Mouse (Mus musculus) heart, adult 9 months (tissue): ENCODE results near the gene Gm45234.

ENCODE experiments used
- DNase-seq, 2 experiments: peaks; one replicate each; pipeline ENCODE4 v3.0.0; 2022; ENCODE audit warnings: low spot score in 2 of 2

Gm45234 gene

DNA sequence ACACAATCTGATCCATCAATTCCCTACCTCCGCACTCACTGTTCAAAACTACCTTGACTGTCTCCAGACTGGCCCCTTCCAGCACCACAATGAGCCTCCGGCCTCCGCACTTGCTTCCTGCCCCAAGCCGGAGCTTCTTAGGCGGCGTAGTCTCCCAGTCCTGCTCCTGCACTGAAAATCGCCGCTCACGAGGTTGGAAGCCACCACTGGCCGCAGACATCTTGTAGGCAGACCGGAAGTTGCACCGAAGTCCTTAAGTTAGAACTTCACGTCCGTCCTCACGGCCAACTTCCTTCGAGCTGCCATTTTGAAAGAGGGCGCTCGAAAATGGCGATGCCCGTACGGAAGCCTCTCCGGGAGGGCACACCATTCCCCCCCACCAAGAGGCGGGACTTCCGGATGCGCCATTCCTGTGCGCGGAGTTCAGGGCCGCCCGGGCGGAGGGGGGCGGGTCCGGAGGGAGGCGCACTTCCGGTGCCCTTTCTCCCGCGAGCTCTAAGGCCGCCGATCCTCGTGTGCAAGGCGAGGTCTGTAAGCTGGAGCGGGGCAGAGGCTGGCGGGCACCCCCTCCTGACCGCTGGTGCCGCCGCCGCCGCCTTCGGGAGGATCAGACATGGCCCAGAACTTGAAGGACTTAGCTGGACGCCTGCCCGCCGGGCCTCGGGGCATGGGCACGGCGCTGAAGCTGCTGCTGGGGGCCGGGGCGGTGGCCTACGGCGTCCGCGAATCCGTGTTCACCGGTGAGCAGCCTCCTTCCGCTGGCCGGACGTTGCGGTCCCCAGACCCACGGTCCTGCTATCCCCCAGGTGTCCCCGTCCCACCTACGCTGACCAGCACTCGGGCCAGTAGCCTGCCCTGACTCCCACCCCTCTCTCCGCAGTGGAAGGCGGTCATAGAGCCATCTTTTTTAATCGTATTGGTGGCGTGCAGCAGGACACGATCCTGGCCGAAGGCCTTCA is 43.7 kb downstream of the Gm45234 start, which contains the start of the genes Emg1 and Phb2:
Emg1 (minus strand) TSS at position 355 of the 959 bp plus-strand sequence.
Phb2 (plus strand) TSS at position 513 of the 959 bp plus-strand sequence.
- DNase-seq: peak; percentile 97 to 98

DNA sequence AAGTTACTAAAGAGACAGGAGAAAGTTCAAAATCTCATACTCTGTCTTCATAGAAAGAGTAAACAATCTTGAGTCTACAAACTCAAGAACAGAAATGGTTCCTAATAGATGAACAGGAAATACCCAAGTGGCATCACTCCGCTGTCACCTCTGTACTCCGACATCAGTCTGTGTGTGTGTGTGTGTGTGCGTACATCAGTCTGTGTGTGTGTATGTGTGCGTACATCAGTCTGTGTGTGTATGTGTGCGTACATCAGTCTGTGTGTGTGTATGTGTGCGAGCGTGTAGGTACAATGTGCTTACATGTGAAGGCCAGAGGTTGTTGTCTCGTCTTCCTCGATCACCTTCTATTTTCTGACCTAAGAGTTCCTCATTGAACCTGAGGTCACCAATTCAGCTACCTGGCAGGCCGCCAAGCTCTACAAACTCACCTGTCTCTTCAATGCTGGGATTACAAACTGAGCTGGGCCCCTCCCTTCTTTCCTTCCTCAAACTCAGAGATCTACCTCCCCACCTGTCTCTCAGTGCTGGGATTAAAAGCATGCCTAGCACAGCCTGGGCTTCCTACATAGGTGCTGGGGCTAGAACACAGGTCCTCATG is 47.4 kb downstream of the Gm45234 start:
- no peak for DNase-seq

DNA sequence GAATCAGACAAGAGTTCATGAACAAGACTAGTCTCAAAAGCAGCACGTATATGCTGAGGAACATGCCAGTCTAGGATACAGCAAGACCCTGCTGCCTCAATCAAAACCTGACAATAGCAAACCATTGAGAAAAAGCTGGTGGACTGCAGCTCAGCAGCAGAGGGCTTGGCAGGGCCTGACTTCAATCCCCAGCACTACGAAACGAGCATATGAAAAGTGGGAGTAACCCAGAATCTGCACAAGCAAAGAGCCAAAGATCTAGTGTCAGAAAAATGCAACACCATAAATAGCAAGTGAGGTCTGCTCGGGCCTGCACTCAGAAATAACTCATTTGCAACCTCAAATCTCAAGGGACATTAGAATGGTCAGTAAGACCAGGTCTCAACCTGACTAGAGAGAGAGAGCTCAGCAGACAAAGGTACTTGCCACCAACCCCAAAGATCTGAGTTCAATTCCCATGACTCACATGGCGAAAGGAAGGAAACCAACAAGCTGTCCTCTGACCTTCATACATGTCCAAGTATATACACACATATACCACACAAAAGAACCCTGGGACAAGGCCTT is 49.7 kb downstream of the Gm45234 start:
- DNase-seq: no peak

DNA sequence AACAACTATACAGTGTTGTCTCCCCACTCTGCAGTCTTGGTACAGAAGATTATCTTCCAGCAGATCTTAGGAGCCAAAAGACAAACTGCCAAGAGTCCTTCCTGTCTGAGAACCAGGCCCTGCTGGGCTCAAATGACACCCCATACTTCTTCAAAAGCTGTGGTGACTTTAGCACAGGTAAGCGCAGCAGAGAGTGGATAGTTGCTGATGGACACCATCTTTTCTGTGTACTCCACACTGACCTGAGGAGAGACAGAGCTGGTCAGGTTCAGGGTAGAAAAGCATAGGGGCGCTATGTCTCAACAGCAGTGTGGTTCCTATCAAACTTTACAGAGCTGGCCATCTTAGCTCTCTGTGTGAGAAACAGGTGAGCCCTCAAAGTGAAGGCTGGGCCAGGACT is 51.4 kb downstream of the Gm45234 start:
- no peak for DNase-seq

DNA sequence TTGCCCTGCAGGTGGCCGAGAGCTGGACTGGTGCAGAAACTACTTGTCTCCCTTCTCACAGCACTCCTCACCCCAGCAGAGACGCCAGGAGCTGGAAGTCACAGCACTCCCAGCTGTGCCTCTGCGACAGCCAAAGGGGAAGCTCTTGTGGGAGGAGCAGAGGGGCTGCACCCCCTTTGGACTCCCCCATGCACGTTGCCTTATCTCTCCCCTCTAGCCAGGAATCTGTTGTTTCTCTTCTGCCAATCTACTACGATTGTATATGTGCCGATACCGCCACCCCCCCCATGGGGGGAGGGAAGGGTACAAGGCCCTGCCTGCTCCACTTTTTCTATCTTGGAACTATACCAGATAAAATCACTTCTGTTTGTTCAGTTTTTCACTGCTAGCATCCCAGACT is 52.0 kb downstream of the Gm45234 start:
- no peak for DNase-seq

DNA sequence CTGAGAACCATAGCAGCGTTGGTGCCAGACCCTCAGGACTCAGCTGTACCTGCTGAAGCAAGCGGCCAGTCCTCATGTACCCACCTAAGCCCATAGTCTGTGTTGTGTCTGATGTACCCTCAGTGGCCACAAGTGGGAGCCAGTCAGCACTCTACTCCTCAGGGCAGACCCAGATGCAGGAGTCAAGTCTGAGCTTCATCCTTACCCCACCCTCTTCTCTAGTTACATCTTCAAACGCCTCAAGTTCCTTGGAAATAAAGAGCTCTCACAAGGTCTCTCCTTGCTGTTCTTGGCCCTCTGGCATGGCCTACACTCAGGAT is 53.1 kb downstream of the Gm45234 start:
- peak; percentile 53 to 60 for DNase-seq

DNA sequence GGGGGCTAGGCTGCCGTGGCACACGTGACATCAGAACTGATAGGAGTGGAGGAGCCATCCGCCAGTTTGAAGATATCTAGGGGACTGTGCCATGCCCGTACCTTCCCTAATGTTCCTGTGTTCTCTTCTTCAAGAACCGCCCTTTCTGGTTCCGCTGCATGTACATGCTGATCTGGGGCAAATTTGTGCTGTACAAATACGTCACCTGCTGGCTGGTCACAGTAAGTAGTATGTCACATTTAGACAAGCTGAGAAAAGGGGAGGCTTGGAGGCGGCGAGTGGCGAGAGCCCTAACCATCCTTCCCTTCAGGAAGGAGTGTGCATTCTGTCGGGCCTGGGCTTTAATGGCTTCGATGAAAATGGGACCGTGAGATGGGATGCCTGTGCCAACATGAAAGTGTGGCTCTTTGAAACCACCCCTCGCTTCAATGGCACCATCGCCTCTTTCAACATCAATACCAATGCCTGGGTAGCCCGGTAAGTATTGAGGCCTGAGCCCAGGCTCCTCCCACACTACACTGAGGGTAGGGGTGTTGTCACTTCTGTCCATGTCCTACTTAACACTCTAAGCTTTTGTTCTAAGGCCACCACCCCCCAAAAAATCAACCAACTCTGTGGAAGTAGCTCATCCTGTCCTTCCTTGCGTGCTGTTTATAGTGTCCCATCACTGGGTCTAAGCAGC is 53.6 kb downstream of the Gm45234 start:
- no peak for DNase-seq

DNA sequence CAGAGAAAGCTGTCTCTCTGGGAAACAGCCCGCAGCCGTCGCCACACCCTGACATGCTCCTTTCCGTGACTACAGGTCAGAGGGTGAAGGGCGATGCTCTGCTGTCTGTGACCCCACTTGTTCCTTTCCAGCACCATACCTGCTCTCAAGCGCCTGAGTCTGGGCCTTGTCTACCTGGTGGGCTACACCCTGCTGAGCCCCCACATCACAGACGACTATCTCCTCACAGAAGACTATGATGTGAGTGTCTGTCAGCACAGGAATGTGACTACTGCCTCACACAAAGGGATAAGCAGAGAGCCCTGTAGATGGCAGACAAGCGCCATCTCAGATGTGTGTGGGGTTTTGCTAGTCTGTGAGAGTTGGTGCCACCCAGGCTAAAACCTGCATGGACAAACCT is 54.5 kb downstream of the Gm45234 start:
- DNase-seq: no peak

DNA sequence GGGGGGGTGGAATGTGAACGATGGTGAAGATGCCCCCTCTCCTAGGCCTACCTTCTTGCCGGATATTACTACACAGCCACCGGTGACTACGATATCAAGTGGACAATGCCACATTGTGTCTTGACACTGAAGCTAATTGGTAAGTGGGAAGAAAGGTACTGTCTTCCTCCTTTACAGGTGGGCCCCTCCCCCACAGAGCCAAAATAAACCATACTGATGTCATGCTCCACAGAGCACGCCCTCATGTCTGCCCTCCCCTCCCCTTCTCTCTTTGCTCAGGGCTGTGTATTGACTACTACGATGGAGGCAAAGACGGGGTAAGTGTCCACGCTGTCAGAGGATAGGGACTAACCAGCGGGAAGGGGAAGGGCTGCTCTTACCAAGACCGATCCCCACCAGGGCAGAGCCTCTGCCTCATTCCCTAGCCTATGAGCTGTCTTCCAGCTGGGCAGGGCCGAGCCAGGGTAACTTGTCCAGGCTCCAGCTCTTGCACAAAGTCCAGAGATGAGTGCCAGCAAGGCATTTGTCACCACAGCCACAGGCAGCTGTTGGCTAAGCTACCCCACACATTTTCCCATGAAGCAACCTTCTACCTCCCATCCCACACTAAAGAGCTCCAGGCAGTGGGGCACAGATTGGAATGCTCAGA is 55.7 kb downstream of the Gm45234 start:
- DNase-seq: peak; percentile 72 to 85

DNA sequence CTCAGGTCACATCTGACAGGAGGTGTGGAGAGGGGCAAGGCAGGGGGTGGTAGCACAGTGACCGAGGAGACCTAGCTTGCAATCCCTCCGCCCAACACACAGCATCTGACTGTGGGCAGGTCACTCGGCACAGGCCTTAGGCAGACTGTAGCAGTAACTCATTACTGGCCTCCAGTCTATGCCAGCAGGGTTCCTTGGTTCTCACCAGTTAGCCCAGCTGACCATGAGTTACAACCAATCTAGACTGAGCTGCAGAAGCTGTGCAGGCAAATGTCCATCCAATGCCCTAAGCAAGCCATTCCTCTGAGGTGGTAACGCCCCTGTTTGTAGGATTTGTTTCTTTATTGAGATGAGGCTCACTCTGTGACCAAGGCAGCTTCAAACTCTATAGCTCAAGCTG is 56.5 kb downstream of the Gm45234 start:
- DNase-seq: no peak

DNA sequence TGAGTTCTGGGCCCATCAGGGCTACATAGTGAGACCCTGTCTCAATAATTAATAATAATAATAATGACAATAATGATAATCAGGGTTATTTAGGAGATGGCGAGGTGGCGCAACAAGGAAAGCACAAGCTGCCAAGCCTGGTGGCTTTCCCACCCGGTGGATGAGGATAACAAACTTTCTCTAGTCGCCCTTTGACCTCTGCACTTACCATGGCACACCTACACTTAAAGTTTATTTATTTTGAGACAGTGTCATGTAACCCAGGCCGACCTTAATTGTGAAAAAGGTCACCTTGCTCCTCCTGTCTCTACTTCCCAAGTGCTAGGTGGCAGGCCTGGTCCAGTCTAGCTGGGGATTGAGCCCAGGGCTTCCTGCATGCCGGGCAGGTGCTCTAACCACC is 57.1 kb downstream of the Gm45234 start:
- no peak for DNase-seq

DNA sequence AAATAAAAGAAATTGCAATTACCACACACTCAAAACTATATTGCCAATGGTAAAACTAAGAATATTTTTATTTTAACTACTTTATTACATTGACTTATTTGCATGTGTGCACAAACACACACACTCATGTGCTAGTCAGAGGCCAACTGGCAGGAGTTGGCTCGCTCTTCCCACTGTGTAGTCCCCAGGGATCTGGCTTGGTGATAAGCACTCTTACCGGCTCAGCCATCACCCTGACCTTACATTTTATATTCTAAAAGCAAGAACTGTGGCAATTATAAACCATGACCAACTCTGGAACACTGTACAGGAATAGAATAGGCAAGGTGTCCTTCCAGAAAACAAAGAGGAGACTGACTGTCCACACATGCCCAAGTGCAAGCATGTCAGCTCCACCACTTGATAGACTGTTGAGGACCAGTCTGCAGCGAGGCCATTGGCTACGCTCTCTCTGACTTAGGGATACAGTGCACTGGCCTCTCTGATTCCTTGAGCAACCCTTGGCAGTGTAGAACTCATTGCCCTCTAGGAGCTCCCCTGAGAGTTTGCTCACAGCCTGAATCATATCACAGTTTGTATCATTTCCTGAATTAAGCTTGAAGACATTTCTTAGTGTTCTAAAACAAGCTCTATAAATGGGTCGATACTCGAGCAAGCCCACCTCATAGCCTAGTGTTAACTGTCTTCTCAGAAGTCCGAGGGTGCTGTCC is 59.2 kb downstream of the Gm45234 start:
- DNase-seq: peak in 1 of 2 experiments; percentile 11

DNA sequence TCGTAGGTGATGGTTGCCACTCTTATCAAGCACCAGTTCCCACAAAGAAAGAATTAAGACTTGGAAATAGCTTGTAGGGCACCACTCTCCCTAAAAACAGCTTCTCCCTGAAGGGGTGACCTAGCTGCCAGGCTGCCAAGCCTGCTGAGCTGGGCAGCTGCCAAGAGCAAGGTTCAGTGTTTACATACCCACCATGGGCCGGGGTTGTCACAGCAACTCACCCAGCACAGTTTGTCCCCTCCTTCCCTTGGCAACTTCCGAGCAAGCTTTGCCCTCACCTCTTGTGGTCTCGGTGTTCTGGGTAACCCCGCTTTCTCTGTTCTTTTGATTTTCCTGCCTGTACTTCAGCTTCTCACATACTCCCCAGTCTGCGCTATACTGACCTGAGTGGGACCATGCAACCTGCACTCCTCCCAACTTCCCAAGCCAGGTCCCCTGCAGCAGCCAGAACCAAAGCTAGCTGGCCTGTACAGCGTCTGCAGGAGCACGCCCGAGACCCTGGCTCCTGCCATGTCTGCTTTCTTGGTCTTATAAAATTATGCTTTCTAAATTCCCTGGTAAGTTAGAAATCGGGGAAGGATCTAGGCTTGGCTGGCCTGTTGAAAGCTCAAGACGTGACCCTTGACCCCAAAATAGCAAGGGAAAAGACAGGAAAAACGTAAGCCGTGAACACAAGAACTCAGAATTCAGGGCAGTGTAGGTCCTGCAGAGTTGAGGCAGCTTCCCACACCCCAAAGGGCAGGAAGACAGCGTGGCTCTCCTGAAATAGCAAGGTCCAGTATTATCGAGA is 61.5 kb downstream of the Gm45234 start:
- DNase-seq: peak; percentile 71 to 80

DNA sequence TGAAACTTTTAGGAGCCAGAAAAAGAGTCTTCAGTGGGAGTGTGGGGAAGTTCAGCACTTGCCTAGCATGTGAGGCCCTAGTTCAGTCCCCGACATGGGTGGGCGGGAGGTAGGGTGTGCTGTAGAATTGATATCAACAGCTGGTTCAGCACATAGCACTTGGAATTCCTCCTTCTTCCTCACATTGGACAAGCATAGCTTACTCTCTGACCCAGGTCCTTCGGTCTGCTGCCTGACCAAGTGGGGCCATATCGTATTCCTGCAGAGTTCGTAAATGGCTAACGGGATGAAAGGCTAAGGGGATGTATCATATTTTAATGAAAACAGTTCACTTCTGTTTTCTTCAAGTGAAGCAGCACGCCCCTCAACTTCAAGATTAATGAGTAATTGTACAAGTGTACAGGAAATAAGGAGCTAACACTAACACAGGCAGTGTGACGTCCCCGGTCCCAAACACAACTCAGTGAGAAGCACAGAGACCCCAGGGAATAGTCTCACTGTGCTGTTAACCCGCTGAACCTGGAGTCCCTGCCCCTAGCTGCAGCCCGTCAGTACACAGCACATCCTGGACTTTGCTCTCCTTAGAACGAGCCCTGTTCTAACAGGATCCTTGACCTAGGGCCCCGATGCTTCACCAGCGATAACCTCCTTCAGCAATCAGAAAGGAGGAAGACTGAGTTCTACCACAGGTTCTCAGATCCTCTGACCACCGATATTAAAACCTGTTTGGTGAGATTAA is 62.4 kb downstream of the Gm45234 start:
- DNase-seq: no peak

DNA sequence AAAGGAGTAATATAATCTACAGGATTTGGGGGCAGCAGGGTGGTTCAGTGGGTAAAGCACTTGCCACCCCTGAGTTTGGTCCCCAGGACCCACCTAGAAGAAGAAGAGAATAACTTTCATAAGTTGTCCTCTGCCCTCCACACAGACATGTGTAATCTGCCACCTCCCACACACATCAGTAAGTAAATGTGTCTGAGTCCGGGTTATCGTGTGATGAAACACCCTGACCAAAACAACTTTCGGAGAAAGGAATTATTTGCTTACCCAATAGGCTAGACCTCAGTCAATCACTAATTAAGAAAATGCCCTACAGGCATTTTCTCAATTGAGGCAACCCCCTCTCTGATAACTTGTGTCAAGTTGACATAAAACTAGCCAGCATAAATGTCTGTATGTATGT is 65.3 kb downstream of the Gm45234 start:
- no peak for DNase-seq
